Mouse (Mus musculus) hindbrain, embryonic 16.5 days (tissue): ENCODE measurements around the gene Fgr. TPM values are rescaled to one million over a fixed set of nuclear protein-coding genes. Genes with fewer than 3 reads are reported as not detected.

Source experiments
- ATAC-seq: fragments of 200-750 bp; cut with Nextera tagmentation; 2 replicates; pipeline ENCODE4 v1.8.0; 2017; ENCODE audit warnings: moderate TSS enrichment, moderate library complexity
- H3K27ac ChIP-seq: fragments of 300-500 bp; sonication (generic); 2 replicates; pipeline ENCODE4 v1.5.1; 2014; ENCODE audit warnings: low read depth, mild to moderate bottlenecking, control low read depth, low read length, moderate library complexity
- H3K27me3 ChIP-seq: fragments of 300-500 bp; sonication (generic); replicated peaks from 2 replicates; pipeline ENCODE4 v1.6.1; 2014; ENCODE audit warnings: low read length; ENCODE audit not compliant: control insufficient read depth, insufficient read depth
- H3K36me3 ChIP-seq: fragments of 300-500 bp; sonication (generic); 2 replicates; pipeline ENCODE4 v1.6.1; 2014; ENCODE audit warnings: mild to moderate bottlenecking, low read length, moderate library complexity, mixed read lengths; ENCODE audit not compliant: control insufficient read depth, insufficient read depth
- H3K4me1 ChIP-seq: fragments of 300-500 bp; sonication (generic); 2 replicates; pipeline ENCODE4 v1.6.1; 2014; ENCODE audit warnings: low read depth, low read length; ENCODE audit not compliant: control insufficient read depth, insufficient read depth
- H3K4me2 ChIP-seq: fragments of 300-500 bp; sonication (generic); 2 replicates; pipeline ENCODE4 v1.6.1; 2014; ENCODE audit warnings: mild to moderate bottlenecking, low read length, control low read depth, moderate library complexity
- H3K4me3 ChIP-seq: fragments of 300-500 bp; sonication (generic); 2 replicates; pipeline ENCODE4 v1.5.1; 2014; ENCODE audit warnings: mild to moderate bottlenecking, low read length, control low read depth, moderate library complexity
- H3K9ac ChIP-seq: fragments of 300-500 bp; sonication (generic); 2 replicates; pipeline ENCODE4 v1.6.1; 2014; ENCODE audit warnings: low read depth, mild to moderate bottlenecking, control low read depth, low read length, moderate library complexity
- H3K9me3 ChIP-seq: fragments of 300-500 bp; sonication (generic); 2 replicates; pipeline ENCODE4 v1.6.1; 2014; ENCODE audit warnings: mild to moderate bottlenecking, low read length, moderate library complexity; ENCODE audit not compliant: control insufficient read depth
- WGBS: fragments of 180-500 bp; shearing (Covaris S2); extraction: QIAGEN DNeasy Blood & Tissue Kit; methylation state at CpG from one replicate; pipeline ENCODE4 v1.1.7; 2014; 5-methylcytosine and 5-hydroxymethylcytosine counted together
- polyA plus RNA-seq: library from polyadenylated mRNA; unstranded; fragments of >200 nt; fragmentation: Nextera tagmentation; extraction: Ambion mirVana; gene quantifications from 2 replicates; pipeline ENCODE4 v1.2.1, GENCODE M21; 2015

Gene Fgr
- polyA plus RNA-seq, 1 experiment from 2014 or later = 0.23 TPM

- peaks cover 10% of the 10 kb centered on the region; the same call in 1 of the 2 replicates for H3K27me3 ChIP-seq
- 46% methylated on average over 5 of the region's 5 CpGs for WGBS
These were observed 3.7 kb downstream of the Fgr start for GRCm38 (mm10) chr4:132977597-132977996.

GRCm38 (mm10) chr4:132979186-132979585 lies 5.3 kb downstream of the Fgr start:
- WGBS = 36% methylated on average over 2 of the region's 2 CpGs
- Histone ChIP-seq H3K9me3 (no peaks in the 10 kb centered on the region), H3K9ac (no peak overlapping the region), H3K27me3 (peaks cover 5% of the 10 kb centered on the region; the same call in 1 of the 2 replicates), H3K27ac (no peak overlapping the region), H3K4me1 (peaks cover 19% of the 10 kb centered on the region), H3K4me3 (no peak overlapping the region), H3K36me3 (no peaks in the 10 kb centered on the region), H3K4me2 (no peak overlapping the region)
- no peak for ATAC-seq

More at GRCm38 (mm10) chr4:132977597-132977996, 3.7 kb downstream of the Fgr start:
- H3K27ac ChIP-seq = no peak overlapping the region
- H3K9ac ChIP-seq = no peak overlapping the region
- H3K4me2 ChIP-seq = no peak overlapping the region
- H3K36me3 ChIP-seq = no peaks in the 10 kb centered on the region
- no peak for ATAC-seq
- no peaks in the 10 kb centered on the region for H3K9me3 ChIP-seq
- H3K4me1 ChIP-seq = peaks cover 18% of the 10 kb centered on the region
- H3K4me3 ChIP-seq = no peak overlapping the region

- Histone ChIP-seq H3K36me3 (no peaks in the 10 kb centered on the region), H3K27ac (no peak overlapping the region), H3K4me3 (no peak overlapping the region), H3K9ac (no peak overlapping the region), H3K9me3 (no peaks in the 10 kb centered on the region), H3K4me2 (no peak overlapping the region), H3K27me3 (no peaks in the 10 kb centered on the region), H3K4me1 (peaks cover 7% of the 10 kb centered on the region; the same call in 1 of the 2 replicates)
- 74% methylated on average over 6 of the region's 6 CpGs for WGBS
- no peak for ATAC-seq
These were observed 7.7 kb downstream of the Fgr start for GRCm38 (mm10) chr4:132981621-132982020.

GRCm38 (mm10) chr4:132982999-132983398 lies 9.1 kb downstream of the Fgr start:
- Histone ChIP-seq H3K9ac (no peak overlapping the region), H3K4me2 (no peak overlapping the region), H3K4me3 (no peak overlapping the region), H3K9me3 (no peaks in the 10 kb centered on the region), H3K4me1 (peaks cover 7% of the 10 kb centered on the region; the same call in 1 of the 2 replicates), H3K27me3 (no peaks in the 10 kb centered on the region), H3K36me3 (no peaks in the 10 kb centered on the region), H3K27ac (no peak overlapping the region)
- no peak for ATAC-seq
- 69% methylated on average over 6 of the region's 6 CpGs for WGBS

GRCm38 (mm10) chr4:132983664-132984512 lies 10.0 kb downstream of the Fgr start:
- H3K9me3 ChIP-seq = no peaks in the 10 kb centered on the region
- WGBS = 42% methylated on average over 7 of the region's 7 CpGs
- H3K4me2 ChIP-seq = no peak overlapping the region
- no peaks in the 10 kb centered on the region for H3K36me3 ChIP-seq
- H3K4me3 ChIP-seq = no peak overlapping the region
- ATAC-seq = peak; percentile 82
- peak overlapping the region; percentile 82 for H3K27ac ChIP-seq
- H3K4me1 ChIP-seq = peaks cover 7% of the 10 kb centered on the region; the same call in 1 of the 2 replicates
- H3K9ac ChIP-seq = no peak overlapping the region; the same call in 1 of the 2 replicates
- no peaks in the 10 kb centered on the region for H3K27me3 ChIP-seq

- H3K4me1 ChIP-seq = peaks cover 5% of the 10 kb centered on the region; the same call in 1 of the 2 replicates
- ATAC-seq = no peak
- H3K9ac ChIP-seq = no peak overlapping the region
- H3K4me2 ChIP-seq = no peak overlapping the region
- H3K9me3 ChIP-seq = no peaks in the 10 kb centered on the region
- WGBS = 86% methylated on average over 6 of the region's 6 CpGs
- no peak overlapping the region for H3K27ac ChIP-seq
- no peaks in the 10 kb centered on the region for H3K36me3 ChIP-seq
- H3K27me3 ChIP-seq = no peaks in the 10 kb centered on the region
- no peak overlapping the region for H3K4me3 ChIP-seq
These were observed 14.9 kb downstream of the Fgr start for GRCm38 (mm10) chr4:132988581-132989355.

GRCm38 (mm10) chr4:132993553-132993952 lies 19.7 kb downstream of the Fgr start:
- H3K4me2 ChIP-seq = no peak overlapping the region
- 62% methylated on average over 4 of the region's 4 CpGs for WGBS
- no peaks in the 10 kb centered on the region for H3K27me3 ChIP-seq
- H3K36me3 ChIP-seq = no peaks in the 10 kb centered on the region
- no peak overlapping the region for H3K9ac ChIP-seq
- no peak for ATAC-seq
- no peaks in the 10 kb centered on the region for H3K4me1 ChIP-seq
- H3K4me3 ChIP-seq = no peak overlapping the region
- no peak overlapping the region for H3K27ac ChIP-seq
- H3K9me3 ChIP-seq = no peaks in the 10 kb centered on the region

GRCm38 (mm10) chr4:132997469-132998237 lies 23.8 kb downstream of the Fgr start:
- Histone ChIP-seq H3K36me3 (no peaks in the 10 kb centered on the region), H3K27me3 (no peaks in the 10 kb centered on the region), H3K9ac (no peak overlapping the region), H3K4me2 (no peak overlapping the region), H3K9me3 (no peaks in the 10 kb centered on the region), H3K4me3 (no peak overlapping the region), H3K4me1 (peaks cover 1% of the 10 kb centered on the region), H3K27ac (no peak overlapping the region)
- WGBS = 56% methylated on average over 14 of the region's 14 CpGs
- ATAC-seq = no peak
